Mouse (Mus musculus) olfactory bulb, adult 2 months (tissue): Measurements from ENCODE around the gene Vinac1.

Experiments
- CTCF ChIP-seq: fragments of 200-500 bp; IDR thresholded peaks from 2 replicates; pipeline ENCODE4 v1.5.1; 2012; ENCODE audit warnings: low read depth, mild to moderate bottlenecking, low read length, moderate library complexity; ENCODE audit not compliant: insufficient read depth
- POLR2A ChIP-seq: fragments of 200-500 bp; IDR thresholded peaks from 2 replicates; pipeline ENCODE4 v1.6.1; 2012; ENCODE audit warnings: mild to moderate bottlenecking, low read depth, low read length, moderate library complexity; ENCODE audit not compliant: insufficient read depth

GRCm38 (mm10) chr2:129038937-129039631 lies 8.9 kb downstream of the Vinac1 start:
- TF ChIP-seq CTCF (no peak), POLR2A (no peak)
